Mouse (Mus musculus) midbrain, postnatal 0 days (tissue): Measurements from ENCODE around the gene Cpne2. TPM values are rescaled to one million over a fixed set of nuclear protein-coding genes. Genes with fewer than 3 reads are reported as not detected.

Experiments used
- ATAC-seq: fragments of 200-750 bp; cut with Nextera tagmentation; 2 replicates; pipeline ENCODE4 v1.8.0; 2017; ENCODE audit warnings: moderate number of reproducible peaks, mild to moderate bottlenecking, moderate TSS enrichment, moderate library complexity; ENCODE audit not compliant: low FRiP score
- DNase-seq: peaks from one replicate; pipeline ENCODE4 v3.0.0-alpha.2; 2015; ENCODE audit warnings: low spot score
- H3K27ac ChIP-seq: fragments of 300-500 bp; sonication (generic); 2 replicates; pipeline ENCODE4 v1.5.1; 2014; ENCODE audit warnings: low read depth, mild to moderate bottlenecking, low read length, mixed read lengths
- H3K27me3 ChIP-seq: fragments of 300-500 bp; sonication (generic); 2 replicates; pipeline ENCODE4 v1.6.1; 2014; ENCODE audit warnings: low read length, control low read depth, mixed read lengths; ENCODE audit not compliant: insufficient read depth
- H3K36me3 ChIP-seq: fragments of 300-500 bp; sonication (generic); 2 replicates; pipeline ENCODE4 v1.6.1; 2014; ENCODE audit warnings: low read length, control low read depth, mixed read lengths; ENCODE audit not compliant: insufficient read depth
- H3K4me1 ChIP-seq: fragments of 300-500 bp; sonication (generic); 2 replicates; pipeline ENCODE4 v1.6.1; 2014; ENCODE audit warnings: mild to moderate bottlenecking, control low read depth, antibody characterized with exemption, low read length, mixed read lengths; ENCODE audit not compliant: insufficient read depth
- H3K4me2 ChIP-seq: fragments of 300-500 bp; sonication (generic); 2 replicates; pipeline ENCODE4 v1.6.1; 2014; ENCODE audit warnings: low read depth, mild to moderate bottlenecking, low read length, mixed read lengths; ENCODE audit not compliant: poor library complexity, severe bottlenecking
- H3K4me3 ChIP-seq: fragments of 300-500 bp; sonication (generic); 2 replicates; pipeline ENCODE4 v1.5.1; 2014; ENCODE audit warnings: low read depth, mild to moderate bottlenecking, low read length, moderate library complexity
- H3K9ac ChIP-seq: fragments of 300-500 bp; sonication (generic); replicated peaks from 2 replicates; pipeline ENCODE4 v1.6.1; 2014; ENCODE audit warnings: mild to moderate bottlenecking, low read length, moderate library complexity, mixed read lengths; ENCODE audit not compliant: poor library complexity, severe bottlenecking
- H3K9me3 ChIP-seq: fragments of 300-500 bp; sonication (generic); 2 replicates; pipeline ENCODE4 v1.6.1; 2016; ENCODE audit warnings: low read length, control low read depth
- CTCF ChIP-seq: IDR thresholded peaks from 2 replicates; pipeline ENCODE4 v1.5.1; 2016; ENCODE audit warnings: antibody characterized with exemption, mild to moderate bottlenecking
- WGBS: fragments of 180-500 bp; shearing (Covaris S2); extraction: QIAGEN DNeasy Blood & Tissue Kit; methylation state at CpG from one replicate; pipeline ENCODE4 v1.1.7; 2014; 5-methylcytosine and 5-hydroxymethylcytosine counted together
- polyA plus RNA-seq: library from polyadenylated mRNA; unstranded; fragments of >200 nt; fragmentation: Nextera tagmentation; extraction: Ambion mirVana; gene quantifications from 2 replicates; pipeline ENCODE4 v1.2.1, GENCODE M21; 2015
- total RNA-seq: library from RNA; depleted of rRNA; stranded (reverse); fragments of >200 nt; gene quantifications from 2 replicates; pipeline ENCODE4 v1.2.3, GENCODE M21; 2014

The Cpne2 gene
- total and polyA plus RNA-seq, 2 experiments from 2014 or later, result 43.3 to 46.3 TPM

GRCm38 (mm10) chr8:94519021-94519420, 13.8 kb upstream of the Cpne2 start:
- no peak overlapping the region for H3K27ac ChIP-seq
- no peaks in the 10 kb centered on the region for H3K9me3 ChIP-seq
- H3K4me1 ChIP-seq, result no peaks in the 10 kb centered on the region
- H3K27me3 ChIP-seq, result no peaks in the 10 kb centered on the region
- DNase-seq, result no peak
- 93% methylated on average over 5 of the region's 5 CpGs for WGBS
- TF ChIP-seq CTCF, result no peak
- H3K4me2 ChIP-seq, result no peak overlapping the region
- no peak for ATAC-seq
- H3K36me3 ChIP-seq, result no peaks in the 10 kb centered on the region
- H3K4me3 ChIP-seq, result no peak overlapping the region
- H3K9ac ChIP-seq, result no peak overlapping the region

- H3K27me3 ChIP-seq, result no peaks in the 10 kb centered on the region
- no peak for TF ChIP-seq CTCF
- H3K36me3 ChIP-seq, result no peaks in the 10 kb centered on the region
- H3K4me1 ChIP-seq, result no peaks in the 10 kb centered on the region
- DNase-seq (no peak), ATAC-seq (no peak)
- WGBS, result 52% methylated on average over 4 of the region's 4 CpGs
- no peak overlapping the region for H3K9ac ChIP-seq
- no peak overlapping the region for H3K4me3 ChIP-seq
- H3K27ac ChIP-seq, result no peak overlapping the region
- no peak overlapping the region for H3K4me2 ChIP-seq
- H3K9me3 ChIP-seq, result no peaks in the 10 kb centered on the region
Measured at GRCm38 (mm10) chr8:94521481-94521880, 11.3 kb upstream of the Cpne2 start.

- Histone ChIP-seq H3K9me3 (no peaks in the 10 kb centered on the region), H3K27ac (no peak overlapping the region), H3K9ac (no peak overlapping the region), H3K4me1 (no peaks in the 10 kb centered on the region), H3K4me3 (no peak overlapping the region), H3K4me2 (no peak overlapping the region), H3K36me3 (no peaks in the 10 kb centered on the region), H3K27me3 (no peaks in the 10 kb centered on the region)
- ATAC-seq, result no peak
- WGBS, result 85% methylated on average over 3 of the region's 3 CpGs
- no peak for TF ChIP-seq CTCF
- no peak for DNase-seq
Measured at GRCm38 (mm10) chr8:94522482-94522881, 10.3 kb upstream of the Cpne2 start.

- Histone ChIP-seq H3K4me2 (no peak overlapping the region), H3K4me3 (no peak overlapping the region), H3K27me3 (no peaks in the 10 kb centered on the region), H3K27ac (no peak overlapping the region), H3K9ac (no peak overlapping the region), H3K9me3 (no peaks in the 10 kb centered on the region), H3K4me1 (no peaks in the 10 kb centered on the region), H3K36me3 (no peaks in the 10 kb centered on the region)
- DNase-seq (no peak), ATAC-seq (no peak)
- TF ChIP-seq CTCF, result no peak
- WGBS, result 89% methylated on average over 9 of the region's 9 CpGs
Measured at GRCm38 (mm10) chr8:94524554-94524953, 8.2 kb upstream of the Cpne2 start.

- whole genome bisulfite sequencing, result 85% methylated on average over 7 of the region's 7 CpGs
- Histone ChIP-seq H3K27me3 (no peaks in the 10 kb centered on the region), H3K4me1 (no peaks in the 10 kb centered on the region), H3K9ac (no peak overlapping the region), H3K27ac (no peak overlapping the region), H3K4me3 (no peak overlapping the region), H3K36me3 (no peaks in the 10 kb centered on the region), H3K9me3 (no peaks in the 10 kb centered on the region), H3K4me2 (no peak overlapping the region)
- ATAC-seq (no peak), DNase-seq (no peak)
- no peak for TF ChIP-seq CTCF
Measured at GRCm38 (mm10) chr8:94527178-94527577, 5.6 kb upstream of the Cpne2 start.

- Histone ChIP-seq H3K36me3 (no peaks in the 10 kb centered on the region), H3K4me1 (no peaks in the 10 kb centered on the region), H3K4me2 (no peak overlapping the region), H3K4me3 (no peak overlapping the region), H3K27ac (no peak overlapping the region), H3K9ac (no peak overlapping the region), H3K27me3 (no peaks in the 10 kb centered on the region), H3K9me3 (no peaks in the 10 kb centered on the region)
- no peak for ATAC-seq
- TF ChIP-seq CTCF, result peak; percentile 92
- DNase-seq, result peak; percentile 67
- WGBS, result 40% methylated on average over 4 of the region's 4 CpGs
Measured at GRCm38 (mm10) chr8:94528245-94528644, 4.5 kb upstream of the Cpne2 start.
